Mouse (Mus musculus) limb, embryonic 15.5 days (tissue): ENCODE measurements around the gene Dlg2. TPM values are rescaled to one million over a fixed set of nuclear protein-coding genes. Genes with fewer than 3 reads are reported as not detected.
A peak's percentile ranks its signal among the peaks of the same experiment; 100 is the strongest.

Experiments used
- ATAC-seq: fragments of 200-750 bp; cut with Nextera tagmentation; 2 replicates; pipeline ENCODE4 v1.8.0; 2017; ENCODE audit warnings: low read depth, moderate TSS enrichment; ENCODE audit not compliant: insufficient number of reproducible peaks, low FRiP score, low TSS enrichment
- H3K27ac ChIP-seq: fragments of 300-500 bp; sonication (generic); 2 replicates; pipeline ENCODE4 v1.5.1; 2015; ENCODE audit warnings: moderate library complexity, mild to moderate bottlenecking, inconsistent platforms
- H3K27me3 ChIP-seq: fragments of 300-500 bp; sonication (generic); 2 replicates; pipeline ENCODE4 v1.6.1; 2015; ENCODE audit warnings: inconsistent platforms
- H3K36me3 ChIP-seq: fragments of 300-500 bp; sonication (generic); 2 replicates; pipeline ENCODE4 v1.6.1; 2015; ENCODE audit warnings: inconsistent platforms
- H3K4me1 ChIP-seq: fragments of 300-500 bp; sonication (generic); 2 replicates; pipeline ENCODE4 v1.6.1; 2015; ENCODE audit warnings: inconsistent platforms
- H3K4me2 ChIP-seq: fragments of 300-500 bp; sonication (generic); 2 replicates; pipeline ENCODE4 v1.6.1; 2015; ENCODE audit warnings: mild to moderate bottlenecking, inconsistent platforms
- H3K4me3 ChIP-seq: fragments of 300-500 bp; sonication (generic); 2 replicates; pipeline ENCODE4 v1.5.1; 2015; ENCODE audit warnings: mild to moderate bottlenecking, inconsistent platforms
- H3K9ac ChIP-seq: fragments of 300-500 bp; sonication (generic); 2 replicates; pipeline ENCODE4 v1.6.1; 2015; ENCODE audit warnings: inconsistent platforms
- H3K9me3 ChIP-seq: fragments of 300-500 bp; sonication (generic); 2 replicates; pipeline ENCODE4 v1.6.1; 2016; ENCODE audit warnings: inconsistent platforms
- WGBS: fragments of 180-500 bp; shearing (Covaris S2); methylation state at CpG from one replicate; pipeline ENCODE4 v1.1.7; 2015; 5-methylcytosine and 5-hydroxymethylcytosine counted together
- polyA plus RNA-seq: library from polyadenylated mRNA; unstranded; fragments of >200 nt; fragmentation: Nextera tagmentation; extraction: Ambion mirVana; gene quantifications from 2 replicates; pipeline ENCODE4 v1.2.1, GENCODE M21; 2015

Gene Dlg2
- polyA plus RNA-seq, 1 experiment from 2014 or later = 7.6 TPM

DNA sequence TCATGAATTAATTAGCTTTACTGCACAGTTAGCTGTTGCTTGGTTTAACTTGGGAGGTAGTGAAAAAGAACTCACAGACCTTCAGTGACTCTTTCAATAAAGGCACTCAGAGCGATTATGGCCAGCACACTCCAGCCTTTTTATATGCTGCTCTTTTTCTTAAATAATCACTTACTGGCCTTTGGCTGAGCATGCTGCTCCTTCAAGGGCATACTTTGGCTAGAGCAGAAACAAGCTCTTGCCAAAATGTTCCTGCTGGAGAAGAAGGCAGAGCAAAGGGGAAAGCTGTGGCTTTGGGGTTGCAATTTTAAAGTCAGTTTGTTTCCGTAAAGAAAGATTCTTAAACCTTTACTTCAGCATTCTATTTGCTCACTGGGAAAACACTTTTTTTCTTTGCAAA is 1308.1 kb downstream of the Dlg2 start:
- Histone ChIP-seq H3K4me2 (no peak overlapping the region), H3K27ac (peak overlapping the region; percentile 19; the same call in 1 of the 2 replicates), H3K4me1 (0 out of 2 replicates have a peak, but pooled peaks cover 2% of the 10 kb centered on the region), H3K27me3 (no peaks in the 10 kb centered on the region), H3K9me3 (no peaks in the 10 kb centered on the region), H3K36me3 (no peaks in the 10 kb centered on the region), H3K9ac (no peak overlapping the region), H3K4me3 (no peak overlapping the region)
- 36% methylated on average over 2 of the region's 2 CpGs for WGBS
- ATAC-seq = no peak

DNA sequence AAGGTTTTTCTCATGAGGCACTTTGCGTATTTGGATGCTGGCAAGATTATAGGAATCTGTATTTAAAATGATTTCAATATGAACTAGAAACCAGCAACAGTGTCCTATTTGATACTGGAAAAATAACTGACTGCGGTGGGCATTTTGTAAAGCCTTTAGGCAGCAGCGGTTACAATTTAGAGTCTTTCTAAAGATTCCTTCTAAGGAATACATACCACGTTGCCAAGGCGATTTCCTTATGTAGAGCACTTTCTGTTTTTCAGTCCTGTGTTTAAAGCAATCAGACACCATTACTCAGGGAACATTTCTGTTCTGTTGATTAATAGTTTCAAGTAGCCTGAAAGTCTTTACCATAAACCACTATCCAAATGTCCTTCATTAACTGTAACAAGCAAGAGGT is 1309.0 kb downstream of the Dlg2 start:
- ATAC-seq = no peak
- 58% methylated on average over 5 of the region's 5 CpGs for WGBS

DNA sequence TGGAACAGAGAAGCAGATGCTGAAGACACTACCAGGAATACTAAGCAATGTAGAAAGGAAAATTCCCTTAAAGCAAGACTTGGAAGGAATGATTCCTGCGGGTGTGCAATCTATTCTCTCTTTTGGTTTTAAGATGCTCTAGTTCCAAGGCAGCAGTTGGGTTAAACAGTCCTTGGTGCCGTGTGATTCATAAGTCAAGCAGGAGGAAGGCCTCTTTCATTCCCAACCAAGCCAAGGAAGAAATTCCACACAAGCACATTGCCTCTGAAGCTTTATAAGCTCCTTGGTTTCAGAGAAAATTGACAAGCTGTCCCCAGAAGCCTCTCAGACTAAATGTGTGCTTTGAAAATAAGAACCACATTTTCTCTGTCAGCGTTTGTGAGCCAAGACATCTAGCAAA is 1309.4 kb downstream of the Dlg2 start:
- Histone ChIP-seq H3K4me1 (0 out of 2 replicates have a peak, but pooled peaks cover 2% of the 10 kb centered on the region), H3K36me3 (no peaks in the 10 kb centered on the region), H3K9ac (no peak overlapping the region), H3K4me2 (no peak overlapping the region), H3K4me3 (no peak overlapping the region), H3K9me3 (no peaks in the 10 kb centered on the region), H3K27me3 (no peaks in the 10 kb centered on the region), H3K27ac (peak overlapping the region; percentile 64)
- ATAC-seq = no peak
- 57% methylated on average over 3 of the region's 3 CpGs for WGBS

More for the DNA sequence above, 1309.0 kb downstream of the Dlg2 start:
- no peaks in the 10 kb centered on the region for H3K27me3 ChIP-seq
- no peak overlapping the region for H3K4me3 ChIP-seq
- H3K36me3 ChIP-seq = no peaks in the 10 kb centered on the region
- no peaks in the 10 kb centered on the region for H3K9me3 ChIP-seq
- H3K4me1 ChIP-seq = 0 out of 2 replicates have a peak, but pooled peaks cover 2% of the 10 kb centered on the region
- H3K27ac ChIP-seq = peak overlapping the region; percentile 64
- no peak overlapping the region for H3K9ac ChIP-seq
- no peak overlapping the region for H3K4me2 ChIP-seq

DNA sequence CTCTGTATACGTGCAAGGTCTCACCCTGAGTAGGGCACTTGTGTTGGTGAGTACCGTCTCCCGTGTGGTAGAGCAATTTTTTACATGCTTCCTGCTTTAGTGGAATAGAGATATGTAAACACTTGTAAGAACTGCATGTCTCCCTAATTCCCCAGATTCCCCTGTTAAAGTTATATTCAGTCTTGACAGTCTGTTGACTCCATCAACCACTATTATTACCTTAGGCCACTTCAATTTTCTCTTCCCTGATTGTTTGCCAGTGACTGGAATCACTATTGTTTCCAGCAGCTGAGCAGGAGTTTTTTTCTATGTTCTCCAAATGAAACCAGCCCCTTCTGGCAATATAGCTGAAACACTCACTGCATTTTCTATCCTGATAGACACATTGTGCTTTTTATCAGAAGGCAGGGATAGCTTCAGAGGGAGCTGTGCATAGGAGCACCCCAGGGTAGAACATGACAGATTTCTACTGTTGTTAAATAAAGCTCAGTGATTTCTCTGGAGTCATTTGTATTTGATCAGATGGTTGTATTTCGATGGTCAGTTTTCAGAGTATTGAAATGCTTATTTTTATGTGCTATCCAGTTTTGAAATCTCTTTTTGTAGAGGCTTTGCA is 1314.6 kb downstream of the Dlg2 start:
- Histone ChIP-seq H3K36me3 (no peaks in the 10 kb centered on the region), H3K4me2 (no peak overlapping the region), H3K4me1 (no peaks in the 10 kb centered on the region), H3K4me3 (no peak overlapping the region), H3K27ac (no peak overlapping the region), H3K9me3 (no peaks in the 10 kb centered on the region), H3K27me3 (no peaks in the 10 kb centered on the region), H3K9ac (no peak overlapping the region)
- WGBS = 71% methylated on average over 4 of the region's 4 CpGs
- no peak for ATAC-seq

DNA sequence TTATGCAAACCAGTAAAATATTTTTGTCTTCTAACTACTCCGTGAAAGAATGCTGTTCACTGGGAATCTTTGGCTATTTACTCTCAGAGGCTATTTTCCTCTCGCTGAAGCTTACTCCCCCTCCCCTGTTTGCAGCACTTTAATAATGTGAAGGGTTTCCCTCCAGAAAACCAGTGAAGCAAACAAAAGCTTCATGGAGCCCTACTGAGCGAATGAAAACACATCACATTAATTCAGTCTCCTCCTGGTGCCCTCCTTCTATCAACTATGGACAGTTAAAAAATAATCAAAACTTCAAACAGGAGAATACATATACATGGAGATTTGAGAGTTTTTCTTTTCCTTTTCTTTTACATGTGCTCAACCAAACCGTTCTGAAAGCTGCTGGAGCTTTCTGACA is 1330.2 kb downstream of the Dlg2 start:
- Histone ChIP-seq H3K4me1 (no peaks in the 10 kb centered on the region), H3K9me3 (no peaks in the 10 kb centered on the region), H3K4me3 (no peak overlapping the region), H3K36me3 (no peaks in the 10 kb centered on the region), H3K27ac (no peak overlapping the region), H3K9ac (no peak overlapping the region), H3K4me2 (no peak overlapping the region), H3K27me3 (no peaks in the 10 kb centered on the region)
- WGBS = 50% methylated on average over 4 of the region's 4 CpGs
- no peak for ATAC-seq

DNA sequence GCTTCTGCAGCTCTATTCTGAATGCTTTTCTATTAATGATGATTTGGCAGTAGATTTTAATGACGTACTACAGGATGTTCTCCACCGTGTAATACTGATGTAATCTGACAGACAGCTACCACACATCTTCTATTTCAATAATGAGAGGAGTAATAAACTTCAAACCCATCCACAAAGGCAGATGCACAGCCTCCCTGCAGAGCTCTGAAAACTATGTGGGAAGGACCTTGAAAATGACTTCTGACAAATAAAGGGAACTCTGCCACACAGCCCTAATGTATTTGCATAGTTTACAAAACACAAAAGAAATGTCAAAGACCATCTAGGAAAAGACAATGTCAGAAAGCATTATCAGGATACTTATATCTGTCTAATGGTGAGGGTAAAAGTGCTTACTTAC is 1334.3 kb downstream of the Dlg2 start:
- Histone ChIP-seq H3K27me3 (no peaks in the 10 kb centered on the region), H3K27ac (no peak overlapping the region), H3K36me3 (no peaks in the 10 kb centered on the region), H3K9ac (no peak overlapping the region), H3K4me2 (no peak overlapping the region), H3K4me1 (no peaks in the 10 kb centered on the region), H3K4me3 (no peak overlapping the region), H3K9me3 (no peaks in the 10 kb centered on the region)
- no peak for ATAC-seq
- whole genome bisulfite sequencing = 47% methylated on average over 2 of the region's 2 CpGs

DNA sequence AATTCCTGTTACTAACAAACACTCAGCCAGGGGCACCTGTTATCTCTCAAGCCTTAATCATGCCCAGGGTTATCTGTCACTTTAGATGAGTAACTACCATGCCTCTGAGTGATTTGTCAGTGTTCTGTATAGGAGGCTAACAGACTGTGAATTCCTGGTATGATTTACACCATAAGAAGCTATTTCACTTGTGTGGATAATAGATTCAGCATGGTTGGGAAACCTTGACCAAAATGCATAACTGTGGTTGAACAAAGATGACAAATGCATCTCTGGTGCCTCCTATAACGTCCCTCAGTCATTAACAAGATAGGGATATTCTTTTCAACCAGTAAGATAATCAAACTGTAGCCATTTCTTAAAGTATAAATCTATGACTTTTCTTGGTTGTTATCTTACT is 1341.5 kb downstream of the Dlg2 start:
- no peak for ATAC-seq
- Histone ChIP-seq H3K9me3 (no peaks in the 10 kb centered on the region), H3K9ac (no peak overlapping the region), H3K4me1 (no peaks in the 10 kb centered on the region), H3K4me3 (no peak overlapping the region), H3K27me3 (no peaks in the 10 kb centered on the region), H3K36me3 (no peaks in the 10 kb centered on the region), H3K4me2 (no peak overlapping the region), H3K27ac (no peak overlapping the region)
- WGBS = 50% methylated on average over 1 of the region's 1 CpGs

DNA sequence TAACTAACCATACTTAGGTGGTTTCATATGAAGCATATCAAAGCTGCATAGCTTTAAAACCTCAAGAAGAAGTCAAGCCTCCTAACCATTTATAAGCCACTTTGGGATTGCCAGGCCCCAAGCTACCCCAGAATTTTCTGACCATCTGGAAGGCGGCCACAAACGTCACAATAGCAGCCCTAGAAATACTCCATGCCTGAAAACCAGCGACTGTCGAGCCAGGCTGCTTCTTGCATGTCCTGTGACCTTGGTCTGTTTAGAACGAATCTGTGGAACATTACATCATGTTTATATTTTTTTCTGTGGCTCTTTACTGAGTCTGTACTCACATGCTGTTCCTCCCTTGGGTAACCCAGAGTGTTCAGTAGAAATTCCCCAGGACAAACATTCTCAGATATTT is 1355.7 kb downstream of the Dlg2 start:
- WGBS = 49% methylated on average over 5 of the region's 5 CpGs
- Histone ChIP-seq H3K9ac (no peak overlapping the region), H3K36me3 (no peaks in the 10 kb centered on the region), H3K27ac (no peak overlapping the region), H3K9me3 (no peaks in the 10 kb centered on the region), H3K4me2 (no peak overlapping the region), H3K4me1 (no peaks in the 10 kb centered on the region), H3K4me3 (no peak overlapping the region), H3K27me3 (no peaks in the 10 kb centered on the region)
- no peak for ATAC-seq

DNA sequence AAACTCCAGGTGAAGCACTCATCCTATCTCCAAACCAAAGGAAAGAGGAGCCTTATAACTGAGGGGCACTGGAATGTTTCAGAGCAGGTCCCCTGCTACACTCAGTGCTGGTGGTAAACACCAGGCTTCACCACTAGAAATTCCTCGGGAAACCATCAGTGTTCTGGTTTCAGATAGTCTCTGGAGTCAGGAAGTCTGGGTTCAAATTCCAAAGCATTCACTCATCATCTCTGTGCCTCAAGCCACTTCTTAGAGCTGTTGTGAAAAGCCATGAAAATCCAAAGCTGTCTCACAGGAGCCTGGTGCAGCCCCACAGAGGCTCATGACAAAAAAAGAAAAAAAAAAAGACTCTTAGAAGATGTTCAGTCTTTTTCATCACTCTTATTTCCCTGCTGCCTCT is 1369.3 kb downstream of the Dlg2 start:
- H3K4me1 ChIP-seq = no peaks in the 10 kb centered on the region
- no peak overlapping the region for H3K9ac ChIP-seq
- H3K27ac ChIP-seq = no peak overlapping the region
- ATAC-seq = no peak
- no peaks in the 10 kb centered on the region for H3K9me3 ChIP-seq
- 18% methylated on average over 1 of the region's 1 CpGs for WGBS
- no peaks in the 10 kb centered on the region for H3K36me3 ChIP-seq
- H3K4me3 ChIP-seq = no peak overlapping the region
- no peaks in the 10 kb centered on the region for H3K27me3 ChIP-seq
- H3K4me2 ChIP-seq = no peak overlapping the region

DNA sequence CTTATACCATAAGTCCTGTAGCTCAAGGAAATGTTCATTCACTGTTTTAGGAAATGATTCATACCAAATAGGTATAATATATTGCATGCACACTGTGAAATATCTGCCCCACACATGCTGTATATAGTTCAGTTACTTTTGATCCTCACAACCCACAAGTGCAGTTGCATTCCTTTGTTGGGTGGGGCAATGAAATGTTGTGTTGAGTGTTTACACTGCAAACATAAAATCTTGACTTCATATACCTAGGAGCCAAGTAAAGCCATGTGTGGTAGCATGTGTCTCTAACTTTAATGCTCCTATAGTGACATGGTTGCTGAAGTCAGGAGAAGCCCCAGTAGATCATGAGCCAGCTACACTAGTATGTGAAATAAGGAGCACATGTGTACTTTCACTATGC is 1372.9 kb downstream of the Dlg2 start:
- H3K27ac ChIP-seq = no peak overlapping the region
- H3K4me3 ChIP-seq = no peak overlapping the region
- no peaks in the 10 kb centered on the region for H3K36me3 ChIP-seq
- ATAC-seq = no peak
- H3K4me2 ChIP-seq = no peak overlapping the region
- H3K9me3 ChIP-seq = no peaks in the 10 kb centered on the region
- no peaks in the 10 kb centered on the region for H3K4me1 ChIP-seq
- H3K9ac ChIP-seq = no peak overlapping the region
- no peaks in the 10 kb centered on the region for H3K27me3 ChIP-seq

DNA sequence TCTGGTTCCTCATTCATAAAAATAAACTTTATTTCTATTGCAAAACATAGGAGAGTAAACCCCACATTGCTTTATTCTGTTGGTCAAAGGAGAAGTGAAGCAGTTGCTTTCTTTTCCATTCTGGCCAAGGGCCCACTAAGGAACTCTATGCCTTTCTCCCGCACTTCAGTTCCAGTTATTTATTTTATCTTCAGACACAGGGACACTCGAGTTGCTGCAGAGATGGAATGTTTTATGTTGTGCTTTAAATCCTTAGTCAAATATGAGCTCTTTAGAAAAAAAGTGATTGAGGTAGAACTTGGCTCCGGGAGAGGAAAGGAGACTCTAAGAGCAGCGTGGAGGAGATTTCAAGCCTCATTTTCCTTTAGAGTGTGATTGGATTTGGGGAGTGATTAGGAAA is 1377.2 kb downstream of the Dlg2 start:
- no peak overlapping the region for H3K4me3 ChIP-seq
- no peak overlapping the region for H3K27ac ChIP-seq
- H3K4me1 ChIP-seq = no peaks in the 10 kb centered on the region
- WGBS = 57% methylated on average over 4 of the region's 4 CpGs
- no peak for ATAC-seq
- no peaks in the 10 kb centered on the region for H3K27me3 ChIP-seq
- no peaks in the 10 kb centered on the region for H3K36me3 ChIP-seq
- H3K4me2 ChIP-seq = no peak overlapping the region
- no peaks in the 10 kb centered on the region for H3K9me3 ChIP-seq
- no peak overlapping the region for H3K9ac ChIP-seq

DNA sequence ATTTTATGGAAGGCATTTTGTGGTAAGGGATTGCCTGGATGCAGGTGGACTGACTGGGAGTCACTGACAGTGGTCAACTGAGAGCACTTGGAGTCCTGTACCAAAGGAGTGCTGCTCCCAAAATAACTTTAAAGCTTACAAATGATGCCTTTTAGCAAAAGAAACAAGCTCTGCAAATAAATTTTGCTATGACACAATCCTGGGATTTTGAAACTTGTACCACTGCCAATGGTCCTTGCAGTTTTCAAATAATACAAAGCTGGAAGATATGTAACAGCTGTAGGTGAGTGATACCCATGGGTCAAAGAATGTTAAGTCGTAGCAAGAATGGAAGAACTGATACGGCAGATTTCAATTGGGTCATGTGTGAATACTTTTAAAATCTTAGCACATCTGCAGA is 1380.5 kb downstream of the Dlg2 start:
- Histone ChIP-seq H3K27ac (no peak overlapping the region), H3K36me3 (no peaks in the 10 kb centered on the region), H3K9ac (no peak overlapping the region), H3K9me3 (no peaks in the 10 kb centered on the region), H3K4me1 (no peaks in the 10 kb centered on the region), H3K27me3 (no peaks in the 10 kb centered on the region), H3K4me3 (no peak overlapping the region), H3K4me2 (no peak overlapping the region)
- no peak for ATAC-seq
- 60% methylated on average over 2 of the region's 2 CpGs for WGBS
